Mouse (Mus musculus) stomach, postnatal 0 days (tissue): ENCODE measurements at regions not wholly inside any gene's neighbourhood (a gene's known extent, or its start where the extent isn't known, plus 50 kb on each side); places are given as distances from the start of the nearest gene placed in this dataset.

Source experiments
- CTCF ChIP-seq: IDR thresholded peaks from 2 replicates; pipeline ENCODE4 v1.5.1; 2016; ENCODE audit warnings: antibody characterized with exemption, low read depth, mild to moderate bottlenecking, moderate library complexity
- EP300 ChIP-seq: optimal IDR thresholded peaks from 2 replicates; pipeline ENCODE3; 2016; ENCODE audit warnings: antibody characterized with exemption

DNA sequence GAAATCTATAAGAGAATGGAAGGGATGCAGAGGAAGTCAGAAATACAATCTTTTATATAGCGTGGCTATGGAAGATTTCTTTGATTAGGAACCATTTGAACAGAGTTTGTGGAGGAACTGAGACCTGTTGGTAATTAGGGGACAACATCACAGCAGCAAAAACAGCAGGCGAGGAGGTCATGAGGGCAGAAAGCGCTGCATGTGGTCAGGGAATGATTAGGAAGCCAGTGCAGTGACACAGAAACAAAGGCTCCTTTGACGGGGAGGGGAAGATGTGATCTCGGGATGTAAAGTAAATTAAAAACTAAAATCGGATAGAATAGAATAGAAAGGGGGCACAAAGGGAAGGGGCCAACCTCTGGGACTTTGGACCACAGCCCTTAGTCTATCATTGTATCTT, 199.6 kb upstream of the Noct start:
- TF ChIP-seq CTCF (no peak), EP300 (no peak)
